24 mouse cellular contexts compared by ENCODE assay signal in genomic region chr9:108163646-108164284, GRCm38 (mm10). TPM values are rescaled to one million over a fixed set of nuclear protein-coding genes. Genes with fewer than 3 reads are reported as not detected.
A peak's percentile ranks its signal among the peaks of the same experiment; 100 is the strongest.
DNase-seq lines count a peak whose midpoint lies in the region; ATAC-seq and TF ChIP-seq lines count a peak whose summit lies in the region.
"Had no signal": no experiment of that assay in that cellular context is flagged by ENCODE, and none has a peak within 500 bp of the region (broad histone marks: within the 10 kb centered on the region; RNA-seq: fewer than 3 reads in every experiment).

No protein-coding gene starts in this region.

- no peak overlapping the region for H3K27ac ChIP-seq in thymus, adult 2 months (ENCODE audit: control insufficient read depth, insufficient read depth, low read length)
- no peak overlapping the region for H3K27ac ChIP-seq in kidney, embryonic 15.5 days
- no peak overlapping the region for H3K27ac ChIP-seq in stomach, postnatal 0 days (replicated peaks)
- H3K27ac ChIP-seq: embryonic facial prominence, embryonic 10.5 days; forebrain, embryonic 15.5 days; heart, embryonic 15.5 days; hindbrain, embryonic 12.5 days; liver, embryonic 14.5 days; midbrain, embryonic 12.5 days; neural tube, embryonic 13.5 days had no signal

- TF ChIP-seq POLR2A in thymus, adult 2 months (IDR thresholded peaks at IDR 0.05; ENCODE audit: control insufficient read depth, extremely low read depth, insufficient read depth, low read length, poor library complexity): no peak

- peak; percentile 44 for DNase-seq in cerebellum, adult 9-11 months
- no peak for DNase-seq in cerebellum, adult 11-12 months
- peak; percentile 22 for DNase-seq in thymus, postnatal 0 days (ENCODE audit: low spot score)
- DNase-seq in thymus, adult 2 months: no peak
- no peak for DNase-seq in embryo, embryonic 10.5 days (ENCODE audit: low spot score)
- DNase-seq in stomach, postnatal 0 days (ENCODE audit: low spot score): no peak
- DNase-seq: adrenal gland, postnatal 14 days; cerebellum, adult 9-10 months; heart, adult 18-20 months; kidney, postnatal 36 days; layer of hippocampus, postnatal 36 days; lung, postnatal 10 days; right cerebral cortex, postnatal 4 days had no signal

- H3K4me2 ChIP-seq in kidney, embryonic 15.5 days: no peak overlapping the region
- H3K4me2 ChIP-seq in stomach, postnatal 0 days (replicated peaks; ENCODE audit: low read depth): no peak overlapping the region
- H3K4me2 ChIP-seq: forebrain, embryonic 15.5 days; heart, embryonic 15.5 days; hindbrain, embryonic 12.5 days; midbrain, embryonic 12.5 days; neural tube, embryonic 13.5 days had no signal

- no peak for TF ChIP-seq CTCF in thymus, adult 2 months (IDR thresholded peaks at IDR 0.05; ENCODE audit: borderline replicate concordance, control insufficient read depth, extremely low read depth, insufficient read depth, low read length, poor library complexity)
- no peak for TF ChIP-seq CTCF in stomach, postnatal 0 days (IDR thresholded peaks at IDR 0.05; ENCODE audit: low read depth)

- H3K9me3 ChIP-seq in megakaryocyte, embryonic 14.5 days: no peaks in the 10 kb centered on the region
- H3K9me3 ChIP-seq in kidney, embryonic 15.5 days (replicated peaks): no peaks in the 10 kb centered on the region
- no peaks in the 10 kb centered on the region for H3K9me3 ChIP-seq in stomach, postnatal 0 days (ENCODE audit: control insufficient read depth, low read length)
- H3K9me3 ChIP-seq: embryonic facial prominence, embryonic 10.5 days; forebrain, embryonic 15.5 days; heart, embryonic 15.5 days; hindbrain, embryonic 12.5 days; midbrain, embryonic 12.5 days had no signal

- WGBS in thymus, adult 2 months: 20% methylated on average over 16 of the region's 16 CpGs
- WGBS in kidney, embryonic 15.5 days: 83% methylated on average over 16 of the region's 16 CpGs
- 78% methylated on average over 16 of the region's 16 CpGs for WGBS in stomach, postnatal 0 days

- no peak for ATAC-seq in kidney, embryonic 15.5 days (replicated peaks; ENCODE audit: low FRiP score)
- ATAC-seq in stomach, postnatal 0 days (ENCODE audit: low FRiP score, low TSS enrichment): no peak
- ATAC-seq: forebrain, embryonic 15.5 days; intestine, embryonic 16.5 days had no signal

- TF ChIP-seq EP300 in stomach, postnatal 0 days (optimal IDR thresholded peaks at IDR 0.05): no peak

- H3K9ac ChIP-seq in kidney, embryonic 15.5 days: no peak overlapping the region
- no peak overlapping the region for H3K9ac ChIP-seq in stomach, postnatal 0 days (ENCODE audit: low read length)
- H3K9ac ChIP-seq: forebrain, embryonic 15.5 days; heart, embryonic 15.5 days; hindbrain, embryonic 12.5 days; liver, embryonic 14.5 days; midbrain, embryonic 12.5 days; neural tube, embryonic 13.5 days had no signal

- H3K4me3 ChIP-seq in thymus, adult 2 months (ENCODE audit: control insufficient read depth, insufficient read depth, low read length): no peak overlapping the region
- H3K4me3 ChIP-seq in megakaryocyte, embryonic 14.5 days (replicated peaks): peak overlapping the region; percentile 6
- H3K4me3 ChIP-seq in kidney, embryonic 15.5 days (replicated peaks): no peak overlapping the region
- H3K4me3 ChIP-seq in stomach, postnatal 0 days (ENCODE audit: low read depth, low read length): no peak overlapping the region
- H3K4me3 ChIP-seq: embryonic facial prominence, embryonic 10.5 days; erythroblast, embryonic 14.5 days; forebrain, embryonic 15.5 days; heart, embryonic 15.5 days; hindbrain, embryonic 12.5 days; midbrain, embryonic 12.5 days; neural tube, embryonic 13.5 days had no signal

- no peaks in the 10 kb centered on the region for H3K27me3 ChIP-seq in thymus, adult 2 months (ENCODE audit: control insufficient read depth, insufficient read depth, low read length)
- H3K27me3 ChIP-seq in megakaryocyte, embryonic 14.5 days (replicated peaks): peaks cover 15% of the 10 kb centered on the region
- no peaks in the 10 kb centered on the region for H3K27me3 ChIP-seq in kidney, embryonic 15.5 days
- no peaks in the 10 kb centered on the region for H3K27me3 ChIP-seq in stomach, postnatal 0 days (ENCODE audit: control insufficient read depth, insufficient read depth, low read length)
- H3K27me3 ChIP-seq: forebrain, embryonic 15.5 days; heart, embryonic 15.5 days; hindbrain, embryonic 12.5 days; midbrain, embryonic 12.5 days; neural tube, embryonic 13.5 days had no signal

- H3K36me3 ChIP-seq in thymus, adult 2 months (ENCODE audit: control insufficient read depth, insufficient read depth, low read length): no peaks in the 10 kb centered on the region
- no peaks in the 10 kb centered on the region for H3K36me3 ChIP-seq in megakaryocyte, embryonic 14.5 days (replicated peaks; ENCODE audit: low read length)
- no peaks in the 10 kb centered on the region for H3K36me3 ChIP-seq in kidney, embryonic 15.5 days
- no peaks in the 10 kb centered on the region for H3K36me3 ChIP-seq in stomach, postnatal 0 days (ENCODE audit: control insufficient read depth, insufficient read depth, low read length)
- H3K36me3 ChIP-seq: embryonic facial prominence, embryonic 10.5 days; heart, embryonic 15.5 days; hindbrain, embryonic 12.5 days; midbrain, embryonic 12.5 days had no signal

- peaks cover 4% of the 10 kb centered on the region for H3K4me1 ChIP-seq in thymus, adult 2 months (replicated peaks; ENCODE audit: control insufficient read depth, insufficient read depth, low read length)
- H3K4me1 ChIP-seq in megakaryocyte, embryonic 14.5 days: peaks cover 4% of the 10 kb centered on the region; the same call in 1 of the 2 replicates
- no peaks in the 10 kb centered on the region for H3K4me1 ChIP-seq in kidney, embryonic 15.5 days
- no peaks in the 10 kb centered on the region for H3K4me1 ChIP-seq in stomach, postnatal 0 days (replicated peaks; ENCODE audit: control insufficient read depth, insufficient read depth)
- H3K4me1 ChIP-seq: embryonic facial prominence, embryonic 10.5 days; forebrain, embryonic 15.5 days; heart, embryonic 15.5 days; hindbrain, embryonic 12.5 days; midbrain, embryonic 12.5 days had no signal

RNA-seq across cellular contexts. Expression of gene Bsn, which starts 26.4 kb away (rescaled TPM):
- polyA plus RNA-seq in thymus, postnatal 0 days (2015; fragmentation: Nextera tagmentation; extraction: Ambion mirVana): 1.9 and 2.0 TPM in 2 replicates
- polyA plus RNA-seq in thymus, adult 2 months (2012; rRNA removed): 2.6 and 4.3 TPM in 2 replicates
- 0.26 and 0.83 TPM in 2 replicates for polyA plus RNA-seq in megakaryocyte, embryonic 14.5 days (2012; ENCODE audit: insufficient read depth, low replicate concordance)
- polyA plus RNA-seq in kidney, embryonic 15.5 days (2015; fragmentation: Nextera tagmentation; extraction: Ambion mirVana): 0.75 and 0.77 TPM in 2 replicates
- polyA plus RNA-seq in stomach, postnatal 0 days (2015; fragmentation: Nextera tagmentation; extraction: Ambion mirVana): 1.6 and 2.0 TPM in 2 replicates

Comparison
In these comparisons a context has a peak if more than half of its experiments do, and no peak if none do; other contexts are left out.
1. DNase-seq: peak in cerebellum, adult 9-11 months (single experiment) and thymus, postnatal 0 days (single experiment); none in cerebellum, adult 11-12 months (single experiment), thymus, adult 2 months (single experiment), embryo, embryonic 10.5 days (single experiment) and stomach, postnatal 0 days (single experiment).